Mouse (Mus musculus) T-helper 1 cell (primary cell): Measurements from ENCODE around the gene Cblc.

Experiments used
- in situ Hi-C: fragments of 300-600 bp; cut with MboI, MseI; formaldehyde crosslinking; loops from one replicate; pipeline ENCODE4 v1.15.1; 2025; ENCODE audit warnings: high pct_unique_total_duplicates

The Cblc gene

DNA sequence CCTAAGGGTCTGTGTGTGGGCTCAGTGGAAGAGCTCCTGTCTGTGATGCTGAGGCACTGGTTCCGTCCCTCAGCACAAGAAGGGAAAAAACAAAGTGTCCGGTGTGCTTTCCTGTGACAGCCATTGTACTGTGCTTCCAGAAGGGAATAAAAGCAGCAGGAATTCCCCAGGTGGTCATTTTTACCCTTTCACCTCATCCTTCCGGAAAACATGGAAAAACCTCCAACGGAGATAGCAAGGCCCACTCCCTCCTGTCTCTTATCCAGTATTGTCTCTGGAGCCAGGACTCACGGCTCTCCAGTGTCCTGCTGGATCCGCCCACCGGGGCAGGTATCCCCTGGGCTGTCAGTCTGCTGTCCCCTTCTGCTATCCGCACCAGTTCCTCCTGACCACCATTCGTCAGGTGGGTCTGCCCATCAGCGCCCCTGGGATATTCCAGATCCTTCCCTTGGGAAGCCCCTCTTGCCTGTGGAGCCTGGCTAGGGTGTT, 62.4 kb downstream of the Cblc start:
- in situ Hi-C loops: no loop called here
